In the genomic region with DNA sequence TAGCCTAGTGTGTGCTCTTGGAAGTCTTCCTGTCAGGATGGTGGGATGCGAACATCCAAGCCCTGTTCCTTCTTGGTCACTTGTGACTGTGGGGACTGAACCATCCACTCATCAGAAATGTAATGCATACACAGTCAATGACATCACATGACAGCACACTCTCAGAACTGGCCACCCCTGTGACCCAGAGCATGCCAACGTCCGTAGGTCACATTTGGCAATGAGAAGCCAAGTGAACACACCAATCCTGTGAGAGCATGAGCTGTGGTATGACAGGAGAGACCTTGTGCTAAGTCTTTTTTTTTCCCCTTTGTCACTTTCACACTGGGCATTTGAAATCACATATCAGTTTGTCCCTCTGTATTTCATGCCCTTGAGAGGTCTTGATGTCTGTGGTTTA, we compare ENCODE assay signal across 36 mouse cellular contexts. TPM values are rescaled to one million over a fixed set of nuclear protein-coding genes. Genes with fewer than 3 reads are reported as not detected.
DNase-seq lines count a peak whose midpoint lies in the region; ATAC-seq and TF ChIP-seq lines count a peak whose summit lies in the region.
"Had no signal": no experiment of that assay in that cellular context is flagged by ENCODE, and none has a peak within 500 bp of the region (broad histone marks: within the 10 kb centered on the region; RNA-seq: fewer than 3 reads in every experiment).

No protein-coding gene starts in this region.

- TF ChIP-seq EP300 in liver, postnatal 0 days (IDR thresholded peaks at IDR 0.05; ENCODE audit: low read depth), result no peak; the same call in 1 of the 2 replicates

- H3K36me3 ChIP-seq in liver, embryonic 16.5 days (ENCODE audit: control insufficient read depth, insufficient read depth), result no peaks in the 10 kb centered on the region
- H3K36me3 ChIP-seq in liver, postnatal 0 days (replicated peaks; ENCODE audit: insufficient read depth, low read length), result no peaks in the 10 kb centered on the region
- H3K36me3 ChIP-seq in kidney, embryonic 14.5 days (ENCODE audit: control insufficient read depth, insufficient read depth, low read length), result no peaks in the 10 kb centered on the region
- H3K36me3 ChIP-seq: embryonic facial prominence, embryonic 13.5 days; forebrain, embryonic 10.5 days; forebrain, embryonic 15.5 days; G1E; hindbrain, embryonic 10.5 days; hindbrain, embryonic 15.5 days; midbrain, embryonic 15.5 days; neural tube, embryonic 15.5 days; stomach, embryonic 15.5 days had no signal

- DNase-seq in adrenal gland, adult 2 months, result peak; percentile 72
- no peak for DNase-seq in adrenal gland, postnatal 4 days (ENCODE audit: low spot score in 2 of 2)
- DNase-seq in liver, result no peak
- peak; percentile 21 for DNase-seq in lung, postnatal 36 days
- DNase-seq in lung, postnatal 25 days (ENCODE audit: low spot score), result no peak
- peak; percentile 51 for DNase-seq in liver, postnatal 0 days
- DNase-seq: cerebellum, adult 18-20 months; cerebellum, postnatal 10 days; gastrocnemius, postnatal 25 days; heart, postnatal 14 days; kidney, adult 2 months; kidney, postnatal 4 days; left cerebral cortex, postnatal 4 days; retina, postnatal 1 day; right cerebral cortex, postnatal 14 days; thymus, postnatal 14 days had no signal

- no peaks in the 10 kb centered on the region for H3K27me3 ChIP-seq in liver, embryonic 16.5 days (ENCODE audit: control insufficient read depth, insufficient read depth, low read depth, low read length)
- H3K27me3 ChIP-seq in liver, postnatal 0 days (ENCODE audit: insufficient read depth, low read length), result no peaks in the 10 kb centered on the region
- H3K27me3 ChIP-seq in kidney, embryonic 14.5 days (ENCODE audit: control insufficient read depth, insufficient read depth, low read length), result no peaks in the 10 kb centered on the region
- H3K27me3 ChIP-seq: embryonic facial prominence, embryonic 13.5 days; forebrain, embryonic 15.5 days; hindbrain, embryonic 15.5 days; midbrain, embryonic 15.5 days; neural tube, embryonic 15.5 days had no signal

- H3K4me1 ChIP-seq in liver, embryonic 16.5 days (ENCODE audit: control insufficient read depth, low read depth, low read length), result peaks cover 6% of the 10 kb centered on the region
- peaks cover 24% of the 10 kb centered on the region for H3K4me1 ChIP-seq in liver, postnatal 0 days (ENCODE audit: insufficient read depth)
- peaks cover 6% of the 10 kb centered on the region; the same call in 1 of the 2 replicates for H3K4me1 ChIP-seq in kidney, embryonic 14.5 days (ENCODE audit: control insufficient read depth, insufficient read depth, low read length)
- H3K4me1 ChIP-seq: forebrain, embryonic 15.5 days; hindbrain, embryonic 15.5 days; midbrain, embryonic 15.5 days; neural tube, embryonic 15.5 days had no signal

- no peak overlapping the region for H3K9ac ChIP-seq in liver, embryonic 16.5 days (ENCODE audit: low read depth, low read length)
- H3K9ac ChIP-seq in liver, postnatal 0 days (replicated peaks), result no peak overlapping the region
- H3K9ac ChIP-seq in kidney, embryonic 14.5 days (ENCODE audit: low read depth, low read length), result no peak overlapping the region
- H3K9ac ChIP-seq: embryonic facial prominence, embryonic 13.5 days; forebrain, embryonic 15.5 days; hindbrain, embryonic 15.5 days; midbrain, embryonic 15.5 days; neural tube, embryonic 15.5 days; stomach, embryonic 15.5 days had no signal

- no peak for TF ChIP-seq CTCF in liver, postnatal 0 days (IDR thresholded peaks at IDR 0.05; ENCODE audit: low read depth)

- no peak overlapping the region for H3K27ac ChIP-seq in liver, embryonic 16.5 days (ENCODE audit: low read length)
- H3K27ac ChIP-seq in liver, postnatal 0 days (ENCODE audit: low read depth), result peak overlapping the region; percentile 87; the same call in 1 of the 2 replicates
- H3K27ac ChIP-seq in kidney, embryonic 14.5 days (ENCODE audit: low read depth, low read length), result no peak overlapping the region
- H3K27ac ChIP-seq: embryonic facial prominence, embryonic 13.5 days; forebrain, embryonic 10.5 days; forebrain, embryonic 15.5 days; hindbrain, embryonic 10.5 days; hindbrain, embryonic 15.5 days; kidney, postnatal 0 days; macrophage; midbrain, embryonic 15.5 days; neural tube, embryonic 15.5 days had no signal

- no peak overlapping the region for H3K4me3 ChIP-seq in liver, embryonic 16.5 days (ENCODE audit: low read depth, low read length)
- H3K4me3 ChIP-seq in liver, postnatal 0 days (ENCODE audit: low read depth, low read length), result no peak overlapping the region
- no peak overlapping the region for H3K4me3 ChIP-seq in kidney, embryonic 14.5 days (ENCODE audit: low read length)
- H3K4me3 ChIP-seq: embryonic facial prominence, embryonic 13.5 days; forebrain, embryonic 10.5 days; forebrain, embryonic 15.5 days; hindbrain, embryonic 10.5 days; hindbrain, embryonic 15.5 days; midbrain, embryonic 15.5 days; neural tube, embryonic 15.5 days; stomach, embryonic 15.5 days had no signal

- H3K4me2 ChIP-seq in liver, embryonic 16.5 days (ENCODE audit: low read depth, low read length), result no peak overlapping the region
- no peak overlapping the region for H3K4me2 ChIP-seq in liver, postnatal 0 days (ENCODE audit: low read depth, low read length)
- no peak overlapping the region for H3K4me2 ChIP-seq in kidney, embryonic 14.5 days (replicated peaks; ENCODE audit: low read depth, low read length)
- H3K4me2 ChIP-seq: embryonic facial prominence, embryonic 13.5 days; forebrain, embryonic 15.5 days; hindbrain, embryonic 15.5 days; midbrain, embryonic 15.5 days; neural tube, embryonic 15.5 days; stomach, embryonic 15.5 days had no signal

- ATAC-seq in liver, embryonic 16.5 days (ENCODE audit: low read depth), result peak; percentile 59
- ATAC-seq in liver, postnatal 0 days, result peak; percentile 83
- ATAC-seq in kidney, embryonic 14.5 days (ENCODE audit: low FRiP score, low TSS enrichment), result no peak
- ATAC-seq: forebrain, embryonic 15.5 days; midbrain, embryonic 15.5 days had no signal

- 57% methylated on average over 3 of the region's 3 CpGs for WGBS in liver, embryonic 16.5 days (ENCODE audit: insufficient replicate concordance)
- WGBS in liver, postnatal 0 days (ENCODE audit: insufficient replicate concordance), result 64% methylated on average over 3 of the region's 3 CpGs
- 90% methylated on average over 3 of the region's 3 CpGs for WGBS in kidney, embryonic 14.5 days

- H3K9me3 ChIP-seq in liver, embryonic 16.5 days (replicated peaks; ENCODE audit: control insufficient read depth, low read length), result no peaks in the 10 kb centered on the region
- H3K9me3 ChIP-seq in liver, postnatal 0 days (ENCODE audit: low read length), result no peaks in the 10 kb centered on the region
- no peaks in the 10 kb centered on the region for H3K9me3 ChIP-seq in kidney, embryonic 14.5 days (ENCODE audit: control insufficient read depth, low read length)
- H3K9me3 ChIP-seq: embryonic facial prominence, embryonic 13.5 days; forebrain, embryonic 10.5 days; forebrain, embryonic 15.5 days; G1E; hindbrain, embryonic 10.5 days; hindbrain, embryonic 15.5 days; midbrain, embryonic 15.5 days; neural tube, embryonic 15.5 days; stomach, embryonic 15.5 days had no signal

RNA-seq across cellular contexts. Expression of a gene that starts 15.0 kb away (rescaled TPM):
- under 1 TPM; 0.41 to 0.89 TPM for total RNA-seq in adrenal gland, adult 2 months (2021)
- 0.04 TPM in 1 of 2 replicates, not detected in the other for polyA plus RNA-seq in adrenal gland, adult 2 months (2012; rRNA removed)
- total RNA-seq in adrenal gland, postnatal 4 days (2021), result under 1 TPM; 0.31 to 0.42 TPM
- polyA plus RNA-seq in liver, embryonic 16.5 days (2015; fragmentation: Nextera tagmentation; extraction: Ambion mirVana), result 0.40 and 0.53 TPM in 2 replicates
- 0.09 and 0.19 TPM in 2 replicates for polyA plus RNA-seq in liver, postnatal 0 days (2015; fragmentation: Nextera tagmentation; extraction: Ambion mirVana)
- polyA plus RNA-seq in kidney, embryonic 14.5 days (2014; fragmentation: Nextera tagmentation; extraction: Ambion mirVana), result not detected in 2 replicates
- total RNA-seq: common myeloid progenitor, adult 5-6 weeks; gastrocnemius, adult 18-20 months; left cerebral cortex, postnatal 4 days; megakaryocyte-erythroid progenitor cell, adult 5-6 weeks had no signal
- polyA plus RNA-seq: embryonic facial prominence, embryonic 13.5 days; forebrain, embryonic 10.5 days; G1E; heart, embryonic 14.5 days; hindbrain, embryonic 10.5 days; intestine, embryonic 14.5 days; limb, embryonic 14.5 days; macrophage; neural tube, embryonic 15.5 days; small intestine, adult 2 months; stomach, embryonic 15.5 days had no signal

RNA-seq across cellular contexts. Expression of a gene that starts 45.5 kb away (rescaled TPM):
- not detected for total RNA-seq in adrenal gland, adult 2 months (2021)
- 0.03 TPM in 1 of 2 replicates, not detected in the other for polyA plus RNA-seq in adrenal gland, adult 2 months (2012; rRNA removed)
- under 1 TPM in 1 of 2 experiments, not detected in 1; 0.08 TPM for total RNA-seq in adrenal gland, postnatal 4 days (2021)
- polyA plus RNA-seq in liver, embryonic 16.5 days (2015; fragmentation: Nextera tagmentation; extraction: Ambion mirVana), result 0.02 and 0.05 TPM in 2 replicates
- polyA plus RNA-seq in liver, postnatal 0 days (2015; fragmentation: Nextera tagmentation; extraction: Ambion mirVana), result 0.02 TPM in 1 of 2 replicates, not detected in the other
- 0.05 TPM in 1 of 2 replicates, not detected in the other for polyA plus RNA-seq in kidney, embryonic 14.5 days (2014; fragmentation: Nextera tagmentation; extraction: Ambion mirVana)
- total RNA-seq: megakaryocyte-erythroid progenitor cell, adult 5-6 weeks had no signal
- polyA plus RNA-seq: forebrain, embryonic 10.5 days; forebrain, embryonic 15.5 days; G1E; heart, embryonic 14.5 days; hindbrain, embryonic 10.5 days; intestine, embryonic 14.5 days; macrophage; midbrain, embryonic 15.5 days had no signal

RNA-seq across cellular contexts. Expression of a gene that starts 56.2 kb away (rescaled TPM):
- total RNA-seq in adrenal gland, adult 2 months (2021), result 100 to 1,000 TPM in 1 of 2 experiments, 10 to 100 TPM in 1; 86.1 to 324 TPM
- 7.4 and 10.4 TPM in 2 replicates for polyA plus RNA-seq in adrenal gland, adult 2 months (2012; rRNA removed)
- 10 to 100 TPM; 55.7 to 89.0 TPM for total RNA-seq in adrenal gland, postnatal 4 days (2021)
- 203 and 205 TPM in 2 replicates for polyA plus RNA-seq in liver, embryonic 16.5 days (2015; fragmentation: Nextera tagmentation; extraction: Ambion mirVana)
- 397 and 414 TPM in 2 replicates for polyA plus RNA-seq in liver, postnatal 0 days (2015; fragmentation: Nextera tagmentation; extraction: Ambion mirVana)
- 26.3 and 38.1 TPM in 2 replicates for polyA plus RNA-seq in kidney, embryonic 14.5 days (2014; fragmentation: Nextera tagmentation; extraction: Ambion mirVana)

Comparison
In these comparisons a context has a peak if more than half of its experiments do, and no peak if none do; other contexts are left out.
1. DNase-seq: peak in adrenal gland, adult 2 months (single experiment), lung, postnatal 36 days (single experiment) and liver, postnatal 0 days (single experiment); none in adrenal gland, postnatal 4 days (0 of 2), liver (single experiment) and lung, postnatal 25 days (single experiment).